Mouse (Mus musculus): ENCODE results near the gene Pparg. TPM values are rescaled to one million over a fixed set of nuclear protein-coding genes. Genes with fewer than 3 reads are reported as not detected.

The Pparg gene
- polyA plus RNA-seq, 1 experiment = 6.7 TPM

- Histone ChIP-seq H3K4me1 (ENCODE audit: control insufficient read depth, insufficient read depth, low read length) (no peaks in the 10 kb centered on the region; the same call in 1 of the 2 replicates), H3K27ac (ENCODE audit: insufficient read depth, low read length) (no peak overlapping the region), H3K4me3 (ENCODE audit: insufficient read depth, low read length) (no peak overlapping the region)
- TF ChIP-seq CTCF (IDR thresholded peaks at IDR 0.05; ENCODE audit: borderline replicate concordance, insufficient read depth, low read length) (peak; percentile 85), POLR2A (IDR thresholded peaks at IDR 0.05; ENCODE audit: low read depth, low read length) (no peak)
Observed at GRCm38 (mm10) chr6:115538645-115539429, 178.1 kb downstream of the Pparg start.

Other genes with a start within 250 kb of the Pparg start
- gene Syn2, start 226.0 kb upstream of the Pparg start, polyA plus RNA-seq (2011; ENCODE audit: insufficient read length, low read depth, missing spikeins) = 0.17 TPM in 1 of 2 replicates, not detected in the other
- gene Gm17482, start 133.6 kb upstream of the Pparg start, polyA plus RNA-seq (2011; ENCODE audit: insufficient read length, low read depth, missing spikeins) = not detected in 2 replicates
- gene Timp4, start 108.7 kb upstream of the Pparg start, polyA plus RNA-seq (2011; ENCODE audit: insufficient read length, low read depth, missing spikeins) = not detected in 2 replicates
- 14.3 and 14.6 TPM in 2 replicates for gene Tsen2, start 183.7 kb downstream of the Pparg start, polyA plus RNA-seq (2011; ENCODE audit: insufficient read length, low read depth, missing spikeins)
- gene Mkrn2os, start 231.6 kb downstream of the Pparg start, polyA plus RNA-seq (2011; ENCODE audit: insufficient read length, low read depth, missing spikeins) = not detected in 2 replicates
- 21.9 and 22.2 TPM in 2 replicates for gene Mkrn2, start 241.0 kb downstream of the Pparg start, polyA plus RNA-seq (2011; ENCODE audit: insufficient read length, low read depth, missing spikeins)

All from embryonic fibroblast, embryonic 13.5 days (primary cell).